Mouse (Mus musculus): ENCODE results near the gene Pcmt1.
A peak's percentile ranks its signal among the peaks of the same experiment; 100 is the strongest.
"Not testable (repeated sequence)": the region's sequence is repeated elsewhere in the genome, so short reads cannot be mapped to it uniquely, and the experiment has no call there.

Gene Pcmt1

DNA sequence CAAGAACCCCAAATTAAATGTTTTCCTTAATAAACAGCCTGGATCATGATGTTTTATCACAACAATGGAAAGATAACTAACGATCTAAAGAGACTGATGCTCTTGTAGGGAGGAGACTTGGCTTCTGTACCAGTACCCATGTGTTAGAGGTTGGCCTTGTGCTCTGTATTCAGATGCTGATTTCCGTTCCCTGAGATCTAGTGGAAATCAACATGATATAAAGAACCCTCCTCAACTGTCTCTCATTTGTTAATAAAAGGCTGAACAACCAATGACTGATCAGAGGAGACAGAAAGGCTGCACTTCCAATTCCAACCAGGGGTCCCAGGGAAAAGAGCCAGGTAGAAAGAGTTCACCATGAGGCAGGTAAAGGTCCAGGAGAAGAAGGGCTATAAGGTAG is 35.0 kb downstream of the Pcmt1 start:
- DNase-seq (ENCODE audit: low spot score), result no peak

DNA sequence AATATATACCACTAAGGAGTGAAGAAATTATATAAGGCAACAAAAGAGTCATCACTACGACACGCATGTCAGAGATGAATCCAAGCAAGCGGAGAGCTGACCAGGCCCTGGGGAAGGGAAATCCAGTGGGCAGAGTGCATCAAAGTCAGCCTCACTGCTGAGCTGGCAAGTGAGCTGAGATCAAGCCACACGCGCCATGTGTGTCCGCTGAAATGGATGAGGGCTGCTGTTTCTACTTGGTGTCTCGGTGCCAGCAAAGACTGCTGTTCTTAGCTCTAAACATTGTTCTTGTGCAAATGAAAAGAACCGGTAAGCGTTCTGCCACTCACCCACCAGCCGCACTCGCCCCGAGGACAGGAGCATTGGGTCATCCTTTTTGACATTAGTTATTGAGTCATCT is 40.6 kb downstream of the Pcmt1 start:
- no peak for DNase-seq (ENCODE audit: low spot score)

DNA sequence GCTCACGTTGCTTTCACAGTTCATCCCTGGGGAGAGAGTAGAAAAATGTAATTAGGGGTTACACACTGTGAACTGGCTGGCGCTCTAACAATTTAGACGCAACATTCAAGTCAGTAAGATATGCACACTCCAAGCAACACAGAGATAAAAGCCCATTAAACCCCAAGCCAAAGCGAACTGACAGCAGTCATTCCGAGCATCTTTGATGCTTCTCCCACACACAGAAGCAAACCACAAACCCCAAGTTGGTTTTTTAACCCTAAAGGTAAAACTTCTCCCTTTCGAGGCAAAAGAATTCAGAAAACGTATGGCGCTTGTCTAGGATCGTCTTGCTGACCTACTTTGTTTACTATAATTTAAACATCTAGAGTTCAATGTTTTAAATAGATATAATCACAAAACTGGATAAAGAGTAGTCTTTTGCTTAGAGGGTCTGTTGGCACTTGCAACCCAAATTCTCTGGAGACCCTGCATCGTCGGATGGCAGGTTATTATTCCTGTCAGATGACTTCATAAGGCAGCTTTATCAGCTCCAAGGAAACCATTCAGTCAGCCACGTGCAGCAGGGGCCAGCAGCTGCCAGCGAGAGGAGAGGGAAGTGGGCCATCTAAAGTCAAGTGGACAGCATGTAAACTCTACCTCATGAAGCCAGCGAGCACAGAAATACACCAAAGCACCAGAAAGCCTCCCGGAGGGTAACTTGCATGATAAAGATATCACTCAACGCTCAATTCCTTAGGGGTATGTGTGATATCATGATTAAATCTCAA is 49.8 kb downstream of the Pcmt1 start:
- DNase-seq (ENCODE audit: low spot score), result no peak

DNA sequence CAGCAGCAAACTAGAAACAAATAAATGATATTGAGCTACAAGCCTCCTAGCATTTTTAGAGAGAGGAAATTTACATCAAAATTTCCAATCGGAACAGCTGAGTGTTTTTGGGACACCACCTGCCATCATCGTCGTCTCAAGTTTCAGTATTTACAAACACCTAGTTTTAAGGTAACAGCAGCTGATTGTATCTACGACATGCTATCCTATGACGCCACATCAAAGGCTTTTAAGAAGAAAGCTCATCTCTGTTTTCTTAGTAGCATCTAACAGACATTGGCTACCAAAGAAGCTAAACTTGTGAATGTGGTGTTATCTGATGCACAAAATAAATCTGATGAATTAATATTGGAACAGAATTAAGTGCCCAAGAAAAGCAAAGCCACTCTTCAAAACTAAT is 50.6 kb downstream of the Pcmt1 start:
- no peak for DNase-seq (ENCODE audit: low spot score)

DNA sequence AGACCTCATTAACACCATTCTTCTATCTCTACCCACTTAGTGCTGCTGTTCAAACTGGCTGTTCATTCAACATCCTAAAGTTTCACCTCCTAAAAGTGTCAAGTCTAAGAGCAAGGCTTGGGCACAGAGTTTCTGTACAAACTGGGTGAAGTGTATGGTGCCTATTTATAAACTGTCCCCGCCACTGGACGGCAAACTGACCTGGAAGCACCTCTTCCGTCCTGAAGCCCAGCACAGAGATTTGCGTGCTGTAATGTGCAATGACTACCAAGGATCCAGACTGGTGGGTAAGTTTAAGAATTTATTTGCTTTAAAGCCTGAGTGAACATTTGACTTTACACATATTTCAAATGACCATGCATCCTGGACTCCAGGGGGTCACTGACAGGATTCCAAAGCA is 51.8 kb downstream of the Pcmt1 start:
- DNase-seq (ENCODE audit: low spot score), result no peak

DNA sequence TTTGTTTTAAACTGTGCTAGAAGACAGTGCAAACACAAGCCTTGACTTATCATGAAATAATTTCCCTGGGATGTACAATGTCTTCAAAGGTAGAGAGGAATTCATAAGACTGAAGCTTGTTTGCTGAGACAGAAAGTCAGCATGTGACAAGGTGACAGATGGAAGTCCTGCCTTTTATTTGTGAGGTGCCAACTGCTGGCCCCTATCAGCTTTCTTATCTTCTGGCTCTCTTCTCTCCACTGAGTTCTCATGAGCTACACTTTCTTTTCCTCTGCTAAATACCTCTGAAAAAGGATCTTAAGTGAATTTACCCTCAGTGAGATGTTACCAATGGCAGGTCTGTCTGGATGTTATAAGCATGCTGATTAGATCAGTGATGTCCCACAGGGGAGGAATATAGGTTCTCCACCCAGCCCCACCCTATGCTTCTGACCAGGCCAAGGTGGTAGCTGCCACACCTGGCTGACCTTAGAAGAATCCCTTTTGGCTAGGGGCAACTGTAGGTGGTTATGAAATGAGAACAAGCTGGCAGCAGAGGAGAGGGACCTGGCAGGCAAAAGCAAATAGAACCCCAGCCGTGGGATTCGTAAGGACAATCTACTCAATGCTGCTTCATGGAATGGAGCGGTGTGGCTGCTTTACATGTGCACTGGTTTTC is 56.9 kb downstream of the Pcmt1 start:
- DNase-seq (ENCODE audit: low spot score), result no peak

DNA sequence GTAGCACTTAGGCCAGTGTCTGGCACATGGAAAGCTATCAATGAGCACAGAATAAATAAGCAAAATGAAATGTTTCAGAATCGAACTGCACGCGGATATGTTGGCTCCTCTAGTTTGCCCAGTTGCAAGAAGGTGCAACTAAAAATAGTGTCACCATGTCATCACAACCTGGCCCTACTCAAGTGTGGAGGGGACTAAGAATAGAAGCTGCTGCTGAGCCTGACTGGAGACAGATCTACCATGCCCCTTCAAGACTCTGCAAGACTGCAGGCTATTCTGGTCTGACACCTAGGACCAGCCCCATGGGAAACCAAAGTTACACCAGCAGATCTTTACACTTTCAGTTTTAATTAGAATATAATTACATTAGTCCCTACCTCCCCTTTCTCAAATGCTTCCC is 58.6 kb downstream of the Pcmt1 start:
- no peak for DNase-seq (ENCODE audit: low spot score)

DNA sequence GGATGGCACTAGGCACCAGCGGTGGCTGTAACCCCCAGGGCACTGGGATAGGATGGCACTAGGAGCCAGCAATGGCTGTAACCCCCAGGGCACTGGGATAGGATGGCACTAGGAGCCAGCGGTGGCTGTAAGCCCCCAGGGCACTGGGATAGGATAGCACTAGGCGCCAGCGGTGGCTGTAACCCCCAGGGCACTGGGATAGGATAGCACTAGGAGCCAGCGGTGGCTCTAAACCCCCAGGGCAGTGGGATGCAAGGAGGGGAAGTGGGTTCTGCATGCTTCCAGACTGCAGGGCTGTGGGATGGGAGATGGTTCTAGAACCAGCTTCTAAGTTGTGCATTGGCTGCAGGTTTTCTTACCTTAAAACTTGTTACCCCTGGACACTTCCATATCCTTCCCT is 60.2 kb downstream of the Pcmt1 start:
- DNase-seq (ENCODE audit: low spot score), result no peak

DNA sequence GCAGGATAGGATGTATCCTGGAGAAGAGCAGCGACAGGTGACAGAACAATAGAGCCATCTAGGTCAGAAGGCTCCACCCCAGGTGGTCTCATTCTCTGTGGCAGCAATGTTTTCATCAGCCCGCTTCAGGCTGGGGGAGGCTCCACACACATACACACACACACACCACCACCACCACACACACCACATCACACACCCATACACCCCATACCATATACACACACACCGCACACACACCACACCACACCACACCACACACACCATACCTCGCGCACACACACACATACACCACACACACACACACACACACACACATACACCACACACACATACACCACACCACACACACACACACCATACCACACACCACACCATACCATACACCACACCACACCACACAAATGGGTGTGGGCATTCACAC is 61.1 kb downstream of the Pcmt1 start:
- DNase-seq (ENCODE audit: low spot score), result no peak

DNA sequence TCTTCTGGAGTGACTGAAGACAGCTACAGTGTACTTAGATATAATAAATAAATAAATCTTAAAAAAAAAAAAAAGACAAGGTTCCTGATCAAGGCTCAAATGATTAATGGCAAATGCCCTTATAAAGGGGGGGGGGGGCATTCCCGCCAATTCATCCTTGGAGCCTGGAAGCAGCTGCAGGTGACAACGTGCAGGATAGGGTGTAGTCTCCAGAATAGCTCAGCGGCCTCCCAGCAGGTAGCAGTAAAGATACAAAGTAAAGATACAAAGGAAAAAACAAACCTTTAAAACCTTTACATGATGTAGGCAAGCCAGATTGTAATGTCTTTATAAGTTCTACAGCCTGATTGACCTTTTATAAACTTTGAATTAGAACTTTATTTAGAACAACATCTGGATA is 63.4 kb downstream of the Pcmt1 start:
- not testable (repeated sequence) for DNase-seq (ENCODE audit: low spot score)

DNA sequence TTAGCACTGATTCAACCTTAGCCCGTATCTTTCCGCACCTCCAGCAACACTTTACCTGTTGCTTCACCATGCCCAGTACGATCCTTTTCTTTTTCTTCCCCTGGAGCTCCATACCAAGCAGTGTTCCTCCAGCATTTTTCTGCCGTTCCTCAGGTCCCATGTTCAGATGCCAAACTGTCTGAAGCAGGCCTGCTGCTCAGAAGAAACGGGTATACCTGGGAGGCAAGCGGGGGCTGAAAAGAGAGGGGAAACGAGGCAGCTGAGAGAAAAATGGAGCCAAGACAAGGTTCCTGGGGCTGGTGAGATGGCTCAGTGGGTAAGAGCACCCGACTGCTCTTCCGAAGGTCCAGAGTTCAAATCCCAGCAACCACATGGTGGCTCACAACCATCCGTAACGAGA is 63.8 kb downstream of the Pcmt1 start:
- DNase-seq (ENCODE audit: low spot score), result not testable (repeated sequence)

DNA sequence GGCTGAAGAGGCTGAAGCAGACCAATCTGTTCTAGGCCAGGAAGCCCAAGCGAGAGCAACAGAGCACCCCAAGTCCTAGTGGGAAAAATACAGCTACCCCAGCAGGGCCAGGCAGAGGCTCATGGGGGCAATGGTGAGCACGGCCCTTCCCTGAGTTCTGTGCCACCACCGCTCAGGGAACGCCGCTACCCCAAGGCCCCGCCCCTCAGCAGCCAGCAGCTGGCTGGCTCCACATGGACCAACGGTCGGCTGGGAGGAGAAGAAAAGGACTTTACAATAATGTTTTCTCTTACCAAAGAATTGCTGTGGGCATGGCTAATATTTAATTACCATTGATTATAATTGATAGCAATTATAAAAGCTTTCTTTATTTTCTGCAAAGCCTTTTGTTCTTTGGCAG is 66.1 kb downstream of the Pcmt1 start:
- DNase-seq (ENCODE audit: low spot score), result no peak

DNA sequence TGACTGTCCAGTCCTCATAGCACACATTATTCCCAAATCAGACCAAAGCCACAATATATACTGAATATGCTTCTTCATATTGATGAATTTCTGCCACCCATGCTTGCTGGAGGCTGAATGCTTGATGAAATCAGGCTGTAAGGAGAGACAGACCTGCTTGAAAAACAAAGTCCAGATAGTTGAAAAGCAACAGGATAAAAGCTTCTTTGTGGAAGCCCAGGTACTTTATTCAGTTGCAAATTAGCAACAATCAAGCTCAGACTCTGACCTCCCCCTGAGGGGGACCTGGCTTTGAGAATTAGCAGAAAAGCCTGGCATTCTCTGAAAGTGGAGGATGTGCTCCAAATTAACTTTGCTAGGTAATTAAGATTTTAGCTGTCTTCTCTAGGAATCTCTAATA is 68.7 kb downstream of the Pcmt1 start:
- DNase-seq (ENCODE audit: low spot score), result not testable (repeated sequence)

DNA sequence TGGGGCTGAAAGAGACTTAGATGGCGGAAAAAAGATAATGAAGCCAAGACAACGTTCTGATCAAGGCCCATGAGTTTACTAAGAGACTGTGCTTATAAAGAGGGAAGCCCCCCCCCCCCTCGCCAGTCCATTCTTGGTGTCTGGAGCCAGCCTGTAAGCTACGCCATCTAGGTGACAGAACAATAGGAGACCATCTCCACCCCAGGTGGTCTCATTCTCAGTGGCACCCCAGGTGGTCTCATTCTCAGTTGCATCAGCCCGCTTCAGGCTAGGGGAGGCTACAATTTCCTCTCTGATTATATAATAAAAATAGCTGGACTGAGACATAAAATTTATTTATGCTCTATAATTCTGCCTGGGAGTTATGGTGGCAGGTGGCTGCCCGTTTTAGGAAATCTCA is 69.3 kb downstream of the Pcmt1 start:
- DNase-seq (ENCODE audit: low spot score), result no peak

DNA sequence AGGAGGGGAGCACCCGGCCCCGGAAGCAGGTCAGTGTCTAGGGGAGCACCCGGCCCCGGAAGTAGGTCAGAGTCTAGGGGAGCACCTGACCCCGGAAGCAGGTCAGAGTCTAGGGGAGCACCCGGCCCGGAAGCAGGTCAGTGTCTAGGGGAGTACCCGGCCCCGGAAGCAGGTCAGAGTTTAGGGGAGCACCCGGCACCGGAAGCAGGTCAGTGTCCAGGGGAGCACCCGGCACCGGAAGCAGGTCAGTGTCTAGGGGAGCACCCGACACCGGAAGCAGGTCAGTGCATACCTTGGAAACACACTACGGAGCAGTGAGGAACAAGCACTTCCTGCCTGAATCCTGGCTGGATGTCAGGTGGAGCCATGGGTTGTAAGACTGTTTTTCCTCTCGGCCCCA is 72.3 kb downstream of the Pcmt1 start:
- DNase-seq (ENCODE audit: low spot score), result no peak

DNA sequence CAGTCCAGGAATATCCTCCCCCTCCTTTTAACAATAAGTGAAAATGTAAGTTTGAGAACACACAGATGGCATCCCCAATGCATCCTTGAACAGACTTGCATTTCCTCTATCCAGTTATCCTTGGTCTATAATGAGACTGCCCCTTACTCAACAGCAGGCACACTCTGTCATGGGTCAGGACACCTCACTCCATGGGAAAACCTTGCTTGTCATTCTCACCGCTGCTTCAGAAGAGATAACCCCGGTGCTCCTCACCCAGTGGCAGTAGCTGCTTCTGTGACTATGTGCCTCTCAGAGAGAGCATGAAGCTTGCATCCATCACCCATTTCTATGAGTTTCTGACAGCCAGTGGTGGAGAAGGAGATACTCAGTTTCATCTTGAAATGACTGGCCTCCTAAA is 74.5 kb downstream of the Pcmt1 start:
- DNase-seq (ENCODE audit: low spot score), result no peak

DNA sequence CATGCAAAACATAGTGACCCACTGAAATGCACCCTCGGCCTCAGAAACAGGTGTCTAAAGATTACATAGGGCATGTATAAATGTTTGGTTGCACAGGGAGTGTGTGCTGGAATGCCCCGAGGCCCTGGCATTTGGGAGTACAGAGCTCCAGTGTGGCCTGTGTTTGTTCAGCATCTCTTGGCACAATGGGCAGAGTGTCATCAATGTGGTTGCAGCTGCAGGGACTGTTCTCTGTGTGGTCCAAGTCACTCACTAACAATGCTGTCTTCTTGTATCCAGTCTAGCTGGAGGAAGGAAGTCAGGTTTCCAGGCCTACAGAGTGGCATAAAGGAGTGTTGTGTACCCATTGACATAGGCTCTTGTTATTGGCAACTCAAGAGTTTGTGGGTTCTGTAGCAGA is 75.8 kb downstream of the Pcmt1 start:
- DNase-seq (ENCODE audit: low spot score), result no peak

DNA sequence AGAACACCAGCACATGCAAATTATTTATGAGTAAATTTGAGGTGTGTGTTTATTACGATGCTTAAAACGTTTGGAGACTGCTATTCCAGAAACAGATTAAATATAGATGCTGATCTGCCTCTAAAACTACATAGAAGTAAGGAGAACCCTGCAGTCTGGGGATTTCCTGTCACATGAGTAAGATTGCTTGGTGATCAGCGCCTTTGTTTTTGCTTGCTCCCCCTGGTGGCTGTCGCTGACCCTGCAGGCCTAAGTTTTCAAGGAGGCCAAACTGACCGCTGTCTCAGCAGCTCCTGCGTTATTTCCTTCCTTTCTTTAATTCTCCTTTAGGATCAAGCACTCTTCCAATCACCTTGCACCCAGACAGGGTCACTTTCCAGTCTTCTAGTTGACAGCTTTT is 80.3 kb downstream of the Pcmt1 start:
- DNase-seq (ENCODE audit: low spot score), result peak; percentile 45

DNA sequence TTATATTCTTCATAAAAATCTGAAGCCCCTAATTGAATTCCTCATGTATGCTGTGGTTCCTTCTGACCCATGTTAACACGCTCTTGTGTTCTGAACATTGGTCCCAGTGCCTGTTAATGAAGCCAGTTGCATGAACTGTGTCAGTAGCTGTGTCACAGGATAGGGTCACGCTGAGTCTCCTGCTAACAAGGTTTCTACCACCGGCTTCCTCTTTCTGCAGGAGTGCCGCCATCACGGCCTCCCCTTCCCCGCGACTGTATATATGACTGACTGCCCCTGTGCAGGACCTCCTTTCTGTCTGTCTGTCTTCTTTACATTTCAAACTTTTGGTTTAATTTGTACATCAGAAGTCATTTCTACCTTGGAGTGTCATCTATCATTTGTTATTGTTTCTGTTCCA is 82.8 kb downstream of the Pcmt1 start:
- DNase-seq (ENCODE audit: low spot score), result no peak

DNA sequence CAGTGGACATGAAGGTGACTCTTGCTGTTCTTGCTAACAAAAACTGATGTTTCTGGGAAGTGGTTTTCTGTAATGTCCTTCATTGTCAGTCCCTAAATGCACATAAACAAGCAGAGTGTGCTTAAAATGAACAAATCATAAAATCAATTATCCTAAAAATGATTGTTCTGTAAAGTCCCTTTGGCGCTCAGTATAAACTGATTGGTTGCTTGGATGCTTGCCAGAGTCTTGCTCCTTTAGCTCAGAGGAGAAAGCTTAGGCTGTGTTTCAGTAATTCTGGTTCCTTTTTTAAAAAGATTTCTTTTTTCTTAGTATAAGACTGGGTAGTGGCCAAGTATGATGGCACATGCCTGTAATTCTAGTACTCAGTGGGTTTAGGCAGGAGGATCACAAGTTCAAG is 84.7 kb downstream of the Pcmt1 start:
- no peak for DNase-seq (ENCODE audit: low spot score)

DNA sequence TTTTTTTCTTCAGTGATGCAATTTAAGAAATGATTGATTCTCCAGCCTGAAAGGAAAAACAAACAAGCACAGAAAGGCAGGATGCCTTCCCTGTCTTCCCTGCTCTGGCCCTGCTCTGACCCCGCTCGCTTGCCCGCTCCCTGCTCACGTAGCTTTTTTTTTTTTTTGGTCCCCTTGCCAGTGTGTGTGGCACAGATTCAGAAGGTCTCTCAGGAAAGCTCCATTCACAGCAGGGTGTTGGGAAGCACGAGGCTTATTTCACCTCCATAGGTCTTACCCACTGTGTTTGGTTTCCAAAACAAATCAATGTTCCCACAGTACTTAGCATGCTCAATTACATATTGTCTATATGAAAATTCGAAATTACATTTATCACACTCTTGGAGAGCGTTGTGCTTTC is 86.1 kb downstream of the Pcmt1 start:
- DNase-seq (ENCODE audit: low spot score), result no peak

DNA sequence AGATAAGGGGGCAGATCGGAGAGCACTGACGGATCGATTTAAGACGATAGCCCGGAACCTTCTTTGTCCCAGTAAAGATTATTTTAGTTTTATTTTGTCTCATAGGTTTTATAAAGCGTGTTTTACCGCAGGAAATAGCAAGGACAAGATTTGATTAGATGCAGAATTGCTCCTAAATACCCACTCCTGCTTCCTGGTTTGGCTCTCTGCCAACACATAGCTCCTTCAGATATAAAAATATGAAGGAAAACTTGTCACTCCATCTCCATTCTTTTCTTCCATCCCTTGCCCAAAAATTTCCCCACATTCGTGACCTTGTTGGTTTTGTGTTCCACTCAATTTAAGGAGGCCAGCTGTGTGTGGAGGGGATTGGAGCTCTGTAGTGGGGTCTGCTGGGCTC is 90.1 kb downstream of the Pcmt1 start:
- no peak for DNase-seq (ENCODE audit: low spot score)

DNA sequence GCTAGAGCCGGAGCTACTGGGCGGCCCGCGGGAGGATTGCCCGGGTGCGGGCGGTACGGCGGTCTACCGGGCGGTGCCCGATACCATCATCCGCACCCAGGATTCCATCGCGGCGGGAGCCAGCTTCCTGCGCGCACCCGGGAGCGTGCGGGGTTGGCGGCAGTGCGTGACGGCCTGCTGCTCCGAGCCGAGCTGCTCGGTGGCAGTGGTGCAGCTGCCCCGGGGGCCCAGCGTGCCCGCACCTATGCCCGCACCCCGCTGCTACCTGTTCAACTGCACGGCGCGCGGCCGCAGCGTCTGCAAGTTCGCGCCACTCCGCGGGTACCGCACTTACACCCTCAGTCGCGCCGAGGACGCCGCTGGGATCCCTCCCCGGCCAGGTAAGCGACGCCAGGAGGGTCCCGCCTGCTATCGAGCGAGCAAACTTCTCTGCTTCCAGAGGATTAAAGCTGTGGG is 90.7 kb downstream of the Pcmt1 start:
- DNase-seq (ENCODE audit: low spot score), result no peak

Measured in spleen, adult 12 weeks (tissue).